Mouse (Mus musculus): ENCODE results near the gene Dock10. TPM values are rescaled to one million over a fixed set of nuclear protein-coding genes. Genes with fewer than 3 reads are reported as not detected.

The Dock10 gene
- total RNA-seq, 2 experiments from 2014 or later: 2.4 to 2.5 TPM

GRCm38 (mm10) chr1:80461348-80461747, 297.0 kb downstream of the Dock10 start, which contains the start of gene Gm45261:
TSS of gene Gm45261 (minus strand) at chr1:80461448.
- DNase-seq (ENCODE audit: low spot score): no peak

DNA sequence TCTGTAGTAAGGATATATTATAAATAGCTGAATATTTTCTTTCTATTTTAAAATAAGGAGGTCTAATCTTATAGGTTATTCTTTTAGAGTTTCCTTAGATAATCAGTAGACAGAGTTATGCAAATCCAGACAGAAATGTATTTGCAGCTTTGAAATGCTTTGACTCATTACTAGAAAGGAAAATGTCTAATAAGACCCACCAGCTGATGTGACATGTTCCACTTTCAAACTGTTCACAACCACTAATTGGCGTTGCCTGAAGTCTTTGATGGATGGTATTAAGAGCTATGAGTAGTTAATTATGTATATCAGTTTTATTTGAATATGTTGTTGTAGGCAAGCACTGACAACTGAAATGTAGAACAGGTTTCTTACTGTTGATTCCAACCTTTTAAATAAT, 298.4 kb downstream of the Dock10 start:
- no peak for DNase-seq (ENCODE audit: low spot score)

DNA sequence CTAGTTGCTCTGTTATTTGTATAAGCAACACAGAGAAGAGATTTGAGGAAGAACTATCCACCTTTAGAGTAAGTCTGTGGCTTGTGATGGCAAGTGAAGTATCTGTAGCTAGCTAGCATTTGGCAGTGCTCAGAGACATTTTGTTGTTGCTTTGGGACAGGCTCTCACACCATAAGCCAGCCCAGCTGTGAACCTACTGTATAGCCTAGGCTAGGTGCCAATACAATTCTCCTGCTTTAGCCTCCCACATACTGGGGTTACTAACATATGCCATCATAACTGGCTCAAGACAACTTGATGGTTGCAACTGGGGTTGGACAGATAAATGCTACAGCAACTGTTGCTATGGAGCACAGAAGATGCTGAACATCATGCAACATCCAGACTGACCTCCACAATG, 298.9 kb downstream of the Dock10 start:
- DNase-seq (ENCODE audit: low spot score): no peak

GRCm38 (mm10) chr1:80453971-80454370, 304.4 kb downstream of the Dock10 start:
- no peak for DNase-seq (ENCODE audit: low spot score)

- DNase-seq (ENCODE audit: low spot score): no peak
Observed at GRCm38 (mm10) chr1:80451914-80452549, 306.3 kb downstream of the Dock10 start.

Data from gastrocnemius, adult 18-20 months (tissue).